Mouse (Mus musculus) hindbrain, embryonic 14.5 days (tissue): ENCODE measurements around the gene Atg4c. TPM values are rescaled to one million over a fixed set of nuclear protein-coding genes. Genes with fewer than 3 reads are reported as not detected.

ENCODE experiments used
- ATAC-seq: fragments of 200-750 bp; cut with Nextera tagmentation; 2 replicates; pipeline ENCODE4 v1.8.0; 2017; ENCODE audit warnings: moderate number of reproducible peaks, mild to moderate bottlenecking, moderate TSS enrichment, moderate library complexity; ENCODE audit not compliant: low FRiP score
- DNase-seq: peaks from one replicate; pipeline ENCODE4 v3.0.0-alpha.2; 2015; ENCODE audit warnings: low spot score
- H3K27ac ChIP-seq: fragments of 300-500 bp; sonication (generic); 2 replicates; pipeline ENCODE4 v1.5.1; 2014; ENCODE audit warnings: mild to moderate bottlenecking, moderate library complexity
- H3K27me3 ChIP-seq: fragments of 300-500 bp; sonication (generic); 2 replicates; pipeline ENCODE4 v1.6.1; 2014; ENCODE audit warnings: mild to moderate bottlenecking, low read length, mixed read lengths; ENCODE audit not compliant: control insufficient read depth, insufficient read depth
- H3K36me3 ChIP-seq: fragments of 300-500 bp; sonication (generic); replicated peaks from 2 replicates; pipeline ENCODE4 v1.6.1; 2014; ENCODE audit not compliant: control insufficient read depth, insufficient read depth
- H3K4me1 ChIP-seq: fragments of 300-500 bp; sonication (generic); replicated peaks from 2 replicates; pipeline ENCODE4 v1.6.1; 2014; ENCODE audit warnings: antibody characterized with exemption, low read length, mixed read lengths; ENCODE audit not compliant: control insufficient read depth, insufficient read depth
- H3K4me2 ChIP-seq: fragments of 300-500 bp; sonication (generic); replicated peaks from 2 replicates; pipeline ENCODE4 v1.6.1; 2014; ENCODE audit warnings: mild to moderate bottlenecking, moderate library complexity
- H3K4me3 ChIP-seq: fragments of 300-500 bp; sonication (generic); replicated peaks from 2 replicates; pipeline ENCODE4 v1.5.1; 2014; ENCODE audit warnings: mild to moderate bottlenecking, low read length
- H3K9ac ChIP-seq: fragments of 300-500 bp; sonication (generic); 2 replicates; pipeline ENCODE4 v1.6.1; 2014
- H3K9me3 ChIP-seq: fragments of 300-500 bp; sonication (generic); 2 replicates; pipeline ENCODE4 v1.6.1; 2016; ENCODE audit warnings: low read length; ENCODE audit not compliant: control insufficient read depth
- WGBS: fragments of 180-500 bp; shearing (Covaris S2); extraction: QIAGEN DNeasy Blood & Tissue Kit; methylation state at CpG from one replicate; pipeline ENCODE4 v1.1.7; 2014; 5-methylcytosine and 5-hydroxymethylcytosine counted together
- polyA plus RNA-seq: library from polyadenylated mRNA; unstranded; fragments of >200 nt; fragmentation: Nextera tagmentation; extraction: Ambion mirVana; gene quantifications from 2 replicates; pipeline ENCODE4 v1.2.1, GENCODE M21; 2014

Gene Atg4c
- polyA plus RNA-seq, result 19.2 and 20.4 TPM in 2 replicates

DNA sequence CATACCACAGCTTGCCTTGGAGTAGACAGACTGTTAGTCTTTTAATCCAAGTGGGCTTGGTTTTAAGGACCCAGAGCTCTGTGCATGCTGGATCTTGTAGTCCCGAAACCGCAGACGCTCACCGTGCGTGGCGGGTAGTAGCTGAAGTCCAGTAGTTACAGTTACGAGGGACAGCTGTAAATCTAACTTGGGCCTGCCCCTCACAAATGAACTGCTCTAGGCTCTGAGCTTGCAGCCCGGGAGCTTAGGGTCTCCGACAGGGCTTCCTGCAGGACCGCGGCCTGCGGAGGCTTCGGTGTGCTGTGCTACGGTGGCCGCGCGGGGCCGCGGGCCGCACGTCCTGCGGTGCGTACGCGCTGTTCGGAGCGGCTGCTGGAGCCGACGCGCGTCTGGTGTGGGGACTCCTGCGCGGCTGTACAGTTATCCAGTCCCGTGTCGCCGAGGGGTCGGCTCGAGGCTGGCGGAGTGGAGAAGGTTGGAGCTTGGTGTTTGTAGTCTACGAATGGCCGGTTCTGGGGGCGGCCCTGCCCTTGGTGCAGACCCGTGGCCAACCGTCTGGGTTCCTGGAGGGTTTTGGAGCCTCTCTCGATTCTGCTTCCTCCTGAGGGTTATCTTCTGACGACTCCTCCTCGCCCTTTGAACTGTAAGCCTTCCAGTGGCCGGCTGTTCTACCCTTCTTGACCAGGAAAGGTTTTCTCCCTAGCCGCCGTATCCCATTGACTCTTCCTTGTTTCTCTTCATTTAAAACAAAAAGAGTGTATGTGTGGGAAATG is at the start of gene Atg4c:
Atg4c (plus strand) TSS at position 125 of the 773 bp plus-strand sequence.
- H3K36me3 ChIP-seq, result no peaks in the 10 kb centered on the region

DNA sequence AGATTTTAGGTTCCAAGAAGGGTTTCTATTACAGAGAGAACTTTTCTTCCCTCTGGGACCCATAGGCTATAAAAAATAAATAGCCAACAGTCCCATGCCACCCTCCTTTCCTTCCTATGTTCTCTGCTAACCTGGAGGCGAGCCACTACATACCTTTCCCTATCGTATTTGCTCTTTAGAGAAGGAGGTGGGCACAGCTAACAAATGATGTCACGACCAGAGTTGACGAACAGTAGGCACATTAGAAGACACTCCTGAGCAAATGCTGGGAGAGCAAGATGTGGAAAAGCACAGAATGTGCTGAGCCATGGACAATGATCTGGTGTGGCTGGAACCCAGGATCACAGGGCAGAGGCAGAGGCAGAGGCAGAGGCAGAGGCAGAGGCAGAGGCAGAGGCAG is 42.3 kb upstream of the Atg4c start:
- no peak overlapping the region for H3K4me2 ChIP-seq
- H3K27ac ChIP-seq, result no peak overlapping the region
- H3K9ac ChIP-seq, result no peak overlapping the region
- H3K36me3 ChIP-seq, result no peaks in the 10 kb centered on the region
- DNase-seq, result no peak
- no peaks in the 10 kb centered on the region for H3K9me3 ChIP-seq
- H3K27me3 ChIP-seq, result no peaks in the 10 kb centered on the region
- whole genome bisulfite sequencing, result 88% methylated on average over 4 of the region's 4 CpGs
- ATAC-seq, result no peak
- no peak overlapping the region for H3K4me3 ChIP-seq
- no peaks in the 10 kb centered on the region for H3K4me1 ChIP-seq

More for the DNA sequence above, at the start of gene Atg4c:
- peak; percentile 90 for DNase-seq
- Histone ChIP-seq H3K9ac (peak within 1 kb of the TSS; percentile 88), H3K9me3 (no peaks in the 10 kb centered on the region), H3K27me3 (no peaks in the 10 kb centered on the region), H3K4me2 (peak within 1 kb of the TSS; percentile 64), H3K4me1 (0 out of 2 replicates have a peak, but pooled peaks cover 12% of the 10 kb centered on the region), H3K4me3 (peak within 1 kb of the TSS; percentile 78), H3K27ac (peak within 1 kb of the TSS; percentile 98)
- WGBS, result under 1% methylated on average over 50 of the region's 50 CpGs
- ATAC-seq, result peak; percentile 98

GRCm38 (mm10) chr4:99151885-99152558 is 41.7 kb upstream of the Atg4c start:
- no peaks in the 10 kb centered on the region for H3K36me3 ChIP-seq
- H3K27ac ChIP-seq, result no peak overlapping the region
- ATAC-seq, result no peak
- H3K9me3 ChIP-seq, result no peaks in the 10 kb centered on the region
- H3K9ac ChIP-seq, result no peak overlapping the region
- no peak overlapping the region for H3K4me3 ChIP-seq
- no peaks in the 10 kb centered on the region for H3K4me1 ChIP-seq
- no peak for DNase-seq
- H3K4me2 ChIP-seq, result no peak overlapping the region
- 48% methylated on average over 4 of the region's 4 CpGs for WGBS
- H3K27me3 ChIP-seq, result no peaks in the 10 kb centered on the region

- Histone ChIP-seq H3K36me3 (no peaks in the 10 kb centered on the region), H3K9me3 (no peaks in the 10 kb centered on the region), H3K4me1 (peaks cover 3% of the 10 kb centered on the region; the same call in 1 of the 2 replicates), H3K9ac (no peak overlapping the region), H3K4me3 (no peak overlapping the region), H3K27ac (no peak overlapping the region), H3K4me2 (no peak overlapping the region), H3K27me3 (peaks cover 3% of the 10 kb centered on the region; the same call in 1 of the 2 replicates)
- ATAC-seq (no peak), DNase-seq (no peak)
- WGBS, result 62% methylated on average over 11 of the region's 11 CpGs
Observed at GRCm38 (mm10) chr4:99156641-99157307, 37.0 kb upstream of the Atg4c start.

DNA sequence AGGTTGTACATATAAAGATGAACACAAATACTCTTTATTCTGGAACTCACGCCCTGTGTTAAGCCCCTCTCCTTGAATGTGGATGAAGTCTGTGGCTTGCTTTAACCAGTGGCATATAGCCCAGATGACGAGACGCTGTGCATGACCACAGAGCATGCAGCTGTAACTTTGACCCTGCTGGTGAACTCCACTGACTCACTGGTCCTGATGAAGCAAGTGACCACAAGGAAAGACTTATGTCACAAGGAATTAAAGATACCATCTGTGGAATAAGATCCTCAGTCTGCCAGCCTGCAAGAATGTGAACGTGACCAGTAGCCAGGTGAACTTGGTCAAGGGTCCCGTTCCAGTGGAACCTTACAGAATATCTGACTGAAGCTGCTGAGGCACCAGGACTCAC is 35.2 kb upstream of the Atg4c start:
- Histone ChIP-seq H3K9ac (no peak overlapping the region), H3K4me2 (no peak overlapping the region), H3K36me3 (no peaks in the 10 kb centered on the region), H3K9me3 (no peaks in the 10 kb centered on the region), H3K4me3 (no peak overlapping the region), H3K27ac (no peak overlapping the region), H3K4me1 (peaks cover 3% of the 10 kb centered on the region; the same call in 1 of the 2 replicates), H3K27me3 (peaks cover 12% of the 10 kb centered on the region)
- DNase-seq, result no peak
- WGBS, result 92% methylated on average over 5 of the region's 5 CpGs
- no peak for ATAC-seq

DNA sequence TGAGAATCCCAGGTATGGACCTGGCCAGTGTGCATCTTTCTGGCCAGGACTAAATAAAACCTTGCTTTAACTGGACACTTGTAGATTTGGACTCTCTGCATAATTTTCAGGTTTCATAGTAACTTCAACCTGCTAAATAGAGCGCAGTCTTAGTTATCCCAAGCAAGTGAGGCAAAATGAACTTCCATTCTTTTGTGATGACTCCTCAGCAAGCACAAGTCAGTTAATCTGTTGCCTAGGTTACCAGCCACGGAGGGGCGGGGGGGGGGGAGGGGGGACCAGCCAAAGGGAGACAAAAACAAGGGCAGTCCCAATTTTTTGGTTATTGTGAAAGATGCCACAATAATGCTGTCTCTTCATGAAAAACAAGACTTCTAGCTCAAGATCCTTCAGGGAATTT is 33.3 kb upstream of the Atg4c start:
- no peak for ATAC-seq
- H3K27me3 ChIP-seq, result peaks cover 12% of the 10 kb centered on the region
- H3K27ac ChIP-seq, result no peak overlapping the region
- no peak for DNase-seq
- peaks cover 3% of the 10 kb centered on the region; the same call in 1 of the 2 replicates for H3K4me1 ChIP-seq
- no peak overlapping the region for H3K4me2 ChIP-seq
- no peaks in the 10 kb centered on the region for H3K9me3 ChIP-seq
- WGBS, result 3% methylated on average over 3 of the region's 3 CpGs
- H3K4me3 ChIP-seq, result no peak overlapping the region
- no peaks in the 10 kb centered on the region for H3K36me3 ChIP-seq
- H3K9ac ChIP-seq, result no peak overlapping the region

GRCm38 (mm10) chr4:99160899-99161298 is 32.8 kb upstream of the Atg4c start:
- DNase-seq, result no peak
- H3K9me3 ChIP-seq, result no peaks in the 10 kb centered on the region
- H3K4me2 ChIP-seq, result no peak overlapping the region
- H3K4me3 ChIP-seq, result no peak overlapping the region
- no peak for ATAC-seq
- H3K27ac ChIP-seq, result no peak overlapping the region
- peaks cover 12% of the 10 kb centered on the region for H3K27me3 ChIP-seq
- H3K9ac ChIP-seq, result no peak overlapping the region
- WGBS, result 20% methylated on average over 5 of the region's 5 CpGs
- no peaks in the 10 kb centered on the region for H3K36me3 ChIP-seq
- H3K4me1 ChIP-seq, result peaks cover 3% of the 10 kb centered on the region; the same call in 1 of the 2 replicates

- DNase-seq (peak; percentile 27), ATAC-seq (no peak)
- H3K27ac ChIP-seq, result no peak overlapping the region
- peaks cover 17% of the 10 kb centered on the region for H3K27me3 ChIP-seq
- H3K4me3 ChIP-seq, result no peak overlapping the region
- 0 out of 2 replicates have a peak overlapping the region, but pooled peaks have one; percentile 5 for H3K4me2 ChIP-seq
- H3K9ac ChIP-seq, result no peak overlapping the region
- 4% methylated on average over 6 of the region's 6 CpGs for WGBS
- no peaks in the 10 kb centered on the region for H3K36me3 ChIP-seq
- peaks cover 3% of the 10 kb centered on the region; the same call in 1 of the 2 replicates for H3K4me1 ChIP-seq
- H3K9me3 ChIP-seq, result no peaks in the 10 kb centered on the region
Observed at GRCm38 (mm10) chr4:99161457-99161971, 32.2 kb upstream of the Atg4c start.

DNA sequence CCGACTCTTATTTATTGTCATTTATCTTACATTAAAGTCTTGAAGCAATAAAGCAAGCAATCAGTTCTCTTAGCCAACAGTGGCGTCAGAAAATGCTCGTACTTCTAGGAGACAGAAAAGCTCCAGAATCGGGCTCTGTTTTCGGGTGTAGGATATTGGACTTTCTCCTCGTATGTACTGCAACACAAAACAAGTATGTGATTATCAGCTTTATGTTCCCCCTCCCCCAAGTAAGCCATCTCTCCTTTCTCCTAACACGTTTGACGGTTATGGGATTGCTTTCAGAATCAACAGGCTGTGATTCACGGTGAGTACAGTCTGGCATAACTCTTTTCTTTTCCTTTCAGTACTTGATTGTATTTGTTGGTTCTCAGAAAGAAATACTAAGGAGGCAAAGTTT is 30.7 kb upstream of the Atg4c start:
- no peak overlapping the region for H3K4me2 ChIP-seq
- no peak overlapping the region for H3K27ac ChIP-seq
- no peak overlapping the region for H3K9ac ChIP-seq
- H3K36me3 ChIP-seq, result no peaks in the 10 kb centered on the region
- no peak overlapping the region for H3K4me3 ChIP-seq
- WGBS, result 60% methylated on average over 9 of the region's 9 CpGs
- H3K4me1 ChIP-seq, result peaks cover 3% of the 10 kb centered on the region; the same call in 1 of the 2 replicates
- DNase-seq (no peak), ATAC-seq (no peak)
- peaks cover 17% of the 10 kb centered on the region for H3K27me3 ChIP-seq
- no peaks in the 10 kb centered on the region for H3K9me3 ChIP-seq
